Mouse (Mus musculus): ENCODE results near the gene Nek6. TPM values are rescaled to one million over a fixed set of nuclear protein-coding genes. Genes with fewer than 3 reads are reported as not detected.

Nek6 gene
- polyA plus RNA-seq, 1 experiment, result 30.0 TPM

- H3K4me1 ChIP-seq (ENCODE audit: control insufficient read depth, insufficient read depth, low read length), result peaks cover 3% of the 10 kb centered on the region; the same call in 1 of the 2 replicates
- H3K27ac ChIP-seq (ENCODE audit: insufficient read depth, low read length), result no peak overlapping the region
- no peak overlapping the region for H3K4me3 ChIP-seq (ENCODE audit: insufficient read depth, low read length)
- TF ChIP-seq POLR2A (IDR thresholded peaks at IDR 0.05; ENCODE audit: extremely low read depth, insufficient read depth, low read length) (no peak), CTCF (IDR thresholded peaks at IDR 0.05; ENCODE audit: extremely low read depth, insufficient read depth, low read length) (no peak)
Measured at GRCm38 (mm10) chr2:38533322-38533721, 21.9 kb downstream of the Nek6 start.

GRCm38 (mm10) chr2:38533767-38534166, 22.3 kb downstream of the Nek6 start:
- Histone ChIP-seq H3K4me3 (ENCODE audit: insufficient read depth, low read length) (no peak overlapping the region), H3K4me1 (ENCODE audit: control insufficient read depth, insufficient read depth, low read length) (peaks cover 3% of the 10 kb centered on the region; the same call in 1 of the 2 replicates), H3K27ac (ENCODE audit: insufficient read depth, low read length) (no peak overlapping the region)
- TF ChIP-seq CTCF (IDR thresholded peaks at IDR 0.05; ENCODE audit: extremely low read depth, insufficient read depth, low read length), result no peak
- no peak for TF ChIP-seq POLR2A (IDR thresholded peaks at IDR 0.05; ENCODE audit: extremely low read depth, insufficient read depth, low read length)

GRCm38 (mm10) chr2:38534241-38534940, 22.9 kb downstream of the Nek6 start:
- H3K4me3 ChIP-seq (ENCODE audit: insufficient read depth, low read length), result no peak overlapping the region
- no peak for TF ChIP-seq POLR2A (IDR thresholded peaks at IDR 0.05; ENCODE audit: extremely low read depth, insufficient read depth, low read length)
- no peak for TF ChIP-seq CTCF (IDR thresholded peaks at IDR 0.05; ENCODE audit: extremely low read depth, insufficient read depth, low read length)
- H3K27ac ChIP-seq (ENCODE audit: insufficient read depth, low read length), result no peak overlapping the region
- H3K4me1 ChIP-seq (ENCODE audit: control insufficient read depth, insufficient read depth, low read length), result peaks cover 3% of the 10 kb centered on the region; the same call in 1 of the 2 replicates

DNA sequence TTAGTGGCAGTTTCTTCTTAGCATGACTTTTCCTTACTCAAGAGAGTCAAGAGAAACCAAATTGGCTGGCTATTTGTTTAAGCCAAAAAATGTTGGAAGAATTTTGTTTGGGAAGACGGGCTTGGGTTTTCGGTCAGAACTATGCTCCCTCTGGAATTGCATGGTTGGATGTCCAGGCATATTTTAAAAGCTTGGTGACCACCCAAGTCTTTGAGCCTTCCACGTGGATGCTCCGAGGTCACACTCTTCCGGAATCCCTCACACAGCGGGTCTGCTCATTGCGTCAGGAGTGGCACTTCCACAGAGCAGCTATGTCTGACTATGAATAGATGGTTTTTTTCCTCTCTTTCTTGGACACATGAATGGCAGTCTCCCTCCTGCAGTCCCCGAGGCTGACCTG, 23.6 kb downstream of the Nek6 start:
- TF ChIP-seq POLR2A (IDR thresholded peaks at IDR 0.05; ENCODE audit: extremely low read depth, insufficient read depth, low read length) (no peak), CTCF (IDR thresholded peaks at IDR 0.05; ENCODE audit: extremely low read depth, insufficient read depth, low read length) (no peak)
- no peak overlapping the region for H3K27ac ChIP-seq (ENCODE audit: insufficient read depth, low read length)
- H3K4me3 ChIP-seq (ENCODE audit: insufficient read depth, low read length), result no peak overlapping the region
- peaks cover 3% of the 10 kb centered on the region; the same call in 1 of the 2 replicates for H3K4me1 ChIP-seq (ENCODE audit: control insufficient read depth, insufficient read depth, low read length)

GRCm38 (mm10) chr2:38535521-38536220, 24.2 kb downstream of the Nek6 start:
- TF ChIP-seq POLR2A (IDR thresholded peaks at IDR 0.05; ENCODE audit: extremely low read depth, insufficient read depth, low read length), result no peak
- no peak for TF ChIP-seq CTCF (IDR thresholded peaks at IDR 0.05; ENCODE audit: extremely low read depth, insufficient read depth, low read length)
- H3K4me3 ChIP-seq (ENCODE audit: insufficient read depth, low read length), result no peak overlapping the region
- peaks cover 3% of the 10 kb centered on the region; the same call in 1 of the 2 replicates for H3K4me1 ChIP-seq (ENCODE audit: control insufficient read depth, insufficient read depth, low read length)
- no peak overlapping the region for H3K27ac ChIP-seq (ENCODE audit: insufficient read depth, low read length)

DNA sequence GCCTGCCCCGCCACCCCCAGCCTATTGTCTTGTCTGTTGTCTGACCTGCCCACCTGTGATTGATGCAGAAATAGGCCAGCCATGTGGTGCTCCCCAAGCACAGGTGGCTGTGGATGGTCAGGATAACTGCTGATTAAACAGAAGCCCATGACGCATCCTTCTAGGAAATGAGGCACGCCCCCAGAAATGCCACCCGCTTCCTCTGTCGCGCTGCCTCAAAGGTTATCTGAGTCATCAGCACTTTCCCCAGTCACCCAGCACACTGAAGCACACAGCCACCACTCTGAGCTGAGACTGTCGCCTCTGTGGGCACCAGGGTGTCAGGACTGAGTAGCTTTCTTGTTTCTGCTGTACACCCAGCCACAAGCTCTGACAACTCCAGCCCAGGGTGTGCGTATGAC, 24.9 kb downstream of the Nek6 start:
- Histone ChIP-seq H3K4me3 (ENCODE audit: insufficient read depth, low read length) (no peak overlapping the region), H3K4me1 (ENCODE audit: control insufficient read depth, insufficient read depth, low read length) (peaks cover 3% of the 10 kb centered on the region; the same call in 1 of the 2 replicates), H3K27ac (ENCODE audit: insufficient read depth, low read length) (no peak overlapping the region)
- TF ChIP-seq CTCF (IDR thresholded peaks at IDR 0.05; ENCODE audit: extremely low read depth, insufficient read depth, low read length) (no peak), POLR2A (IDR thresholded peaks at IDR 0.05; ENCODE audit: extremely low read depth, insufficient read depth, low read length) (no peak)

DNA sequence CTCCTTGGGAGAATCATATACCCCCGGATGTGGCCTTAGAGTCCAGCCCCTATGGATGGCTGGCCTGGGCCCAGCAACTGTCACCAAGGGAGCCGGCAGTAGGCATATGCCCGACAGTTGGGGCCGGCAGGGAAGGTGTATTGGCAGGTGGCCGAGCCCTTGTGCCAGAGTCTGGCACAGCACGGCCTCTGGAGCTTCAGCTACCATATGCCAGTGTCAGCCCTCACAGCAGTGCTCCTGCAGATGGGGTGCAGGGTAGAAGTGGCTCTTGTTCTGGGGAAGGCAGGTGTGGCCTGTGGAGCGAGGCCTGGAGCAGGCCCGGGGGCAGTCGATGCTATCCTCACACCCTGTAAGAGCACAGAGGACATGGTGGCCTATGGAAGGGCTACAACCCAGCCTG, 28.2 kb downstream of the Nek6 start:
- no peak overlapping the region for H3K4me3 ChIP-seq (ENCODE audit: insufficient read depth, low read length)
- TF ChIP-seq POLR2A (IDR thresholded peaks at IDR 0.05; ENCODE audit: extremely low read depth, insufficient read depth, low read length) (no peak), CTCF (IDR thresholded peaks at IDR 0.05; ENCODE audit: extremely low read depth, insufficient read depth, low read length) (no peak)
- H3K4me1 ChIP-seq (ENCODE audit: control insufficient read depth, insufficient read depth, low read length), result peaks cover 3% of the 10 kb centered on the region; the same call in 1 of the 2 replicates
- no peak overlapping the region for H3K27ac ChIP-seq (ENCODE audit: insufficient read depth, low read length)

DNA sequence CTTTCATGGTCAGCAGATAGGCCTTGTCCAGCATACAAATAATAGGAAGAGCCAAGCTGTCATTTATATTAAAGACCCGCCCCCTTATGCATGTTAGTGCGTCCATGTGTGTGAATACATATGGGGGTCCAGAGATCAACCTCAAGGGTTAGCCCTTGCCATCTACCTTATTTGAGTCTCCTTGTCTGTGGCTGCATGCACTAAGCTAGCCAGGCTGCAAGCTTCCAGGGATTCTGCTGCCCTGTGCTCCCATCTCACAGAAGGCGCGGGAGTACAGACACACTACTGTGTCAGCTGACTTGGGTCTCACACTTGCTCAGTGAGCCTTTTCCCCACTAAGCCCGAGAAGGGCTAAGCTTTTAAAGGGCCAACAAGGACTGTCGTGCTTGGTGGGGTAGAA, 29.2 kb downstream of the Nek6 start:
- Histone ChIP-seq H3K4me3 (ENCODE audit: insufficient read depth, low read length) (no peak overlapping the region), H3K4me1 (ENCODE audit: control insufficient read depth, insufficient read depth, low read length) (peaks cover 3% of the 10 kb centered on the region; the same call in 1 of the 2 replicates), H3K27ac (ENCODE audit: insufficient read depth, low read length) (no peak overlapping the region)
- no peak for TF ChIP-seq CTCF (IDR thresholded peaks at IDR 0.05; ENCODE audit: extremely low read depth, insufficient read depth, low read length)
- no peak for TF ChIP-seq POLR2A (IDR thresholded peaks at IDR 0.05; ENCODE audit: extremely low read depth, insufficient read depth, low read length)

DNA sequence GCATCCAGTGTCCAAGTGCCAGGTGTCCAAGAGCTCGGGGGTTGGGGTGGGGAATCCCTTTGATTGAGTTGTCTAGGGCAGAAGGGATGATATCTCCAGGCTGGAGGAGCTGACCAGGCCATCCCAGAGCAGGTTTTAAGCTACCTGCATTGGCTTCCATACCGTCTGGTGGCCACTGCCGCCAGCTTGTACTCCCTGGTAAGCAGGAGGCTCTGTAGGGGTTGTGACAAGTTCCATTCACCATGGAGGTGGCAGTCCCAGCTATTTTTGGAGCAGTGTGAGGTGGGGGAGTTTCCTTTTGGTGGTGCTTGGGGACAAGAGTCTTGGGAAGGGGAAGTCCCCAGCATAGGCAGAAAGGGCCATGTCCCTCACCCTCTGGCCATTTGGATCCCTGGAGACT, 29.7 kb downstream of the Nek6 start:
- no peak for TF ChIP-seq POLR2A (IDR thresholded peaks at IDR 0.05; ENCODE audit: extremely low read depth, insufficient read depth, low read length)
- TF ChIP-seq CTCF (IDR thresholded peaks at IDR 0.05; ENCODE audit: extremely low read depth, insufficient read depth, low read length), result no peak
- Histone ChIP-seq H3K4me1 (ENCODE audit: control insufficient read depth, insufficient read depth, low read length) (peaks cover 2% of the 10 kb centered on the region; the same call in 1 of the 2 replicates), H3K4me3 (ENCODE audit: insufficient read depth, low read length) (no peak overlapping the region), H3K27ac (ENCODE audit: insufficient read depth, low read length) (no peak overlapping the region)

DNA sequence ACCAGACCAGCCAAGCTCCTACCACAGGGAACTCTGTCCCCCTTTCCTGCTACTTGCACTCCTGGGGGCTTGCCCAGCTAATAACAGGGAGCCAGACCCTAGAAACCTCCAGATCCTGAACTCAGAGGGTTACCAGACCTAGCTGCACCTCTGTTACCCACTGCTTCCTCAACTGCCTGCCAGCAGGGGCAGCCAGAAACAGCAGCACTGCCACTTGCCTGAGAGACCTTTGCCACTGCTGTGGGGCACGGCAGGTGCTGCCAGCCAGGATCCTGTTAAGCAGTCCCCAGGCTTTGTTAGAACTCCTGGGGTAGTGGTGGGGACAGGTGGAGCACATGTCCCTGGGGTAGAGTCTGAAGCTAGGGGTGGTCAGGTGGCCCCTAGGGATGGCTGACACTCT, 30.1 kb downstream of the Nek6 start:
- TF ChIP-seq CTCF (IDR thresholded peaks at IDR 0.05; ENCODE audit: extremely low read depth, insufficient read depth, low read length) (no peak), POLR2A (IDR thresholded peaks at IDR 0.05; ENCODE audit: extremely low read depth, insufficient read depth, low read length) (no peak)
- Histone ChIP-seq H3K27ac (ENCODE audit: insufficient read depth, low read length) (no peak overlapping the region), H3K4me1 (ENCODE audit: control insufficient read depth, insufficient read depth, low read length) (no peaks in the 10 kb centered on the region), H3K4me3 (ENCODE audit: insufficient read depth, low read length) (no peak overlapping the region)

Data from cortical plate, adult 2 months (tissue).